Mouse (Mus musculus): ENCODE measurements around the gene D230025D16Rik. TPM values are rescaled to one million over a fixed set of nuclear protein-coding genes. Genes with fewer than 3 reads are reported as not detected.

Gene D230025D16Rik
- 19.5 and 27.4 TPM in 2 replicates for polyA plus RNA-seq (2012; rRNA removed)

GRCm38 (mm10) chr8:105224413-105225271 is at the start of gene D230025D16Rik:
Gene D230025D16Rik, plus strand, starts transcription at chr8:105225145.

GRCm38 (mm10) chr8:105254966-105255350 is 30.0 kb downstream of the D230025D16Rik start, which contains the start of gene B3gnt9:
Gene B3gnt9, minus strand, starts transcription at chr8:105255153.

GRCm38 (mm10) chr8:105264024-105264982 is 39.4 kb downstream of the D230025D16Rik start, which contains the start of the genes Tradd and Fbxl8:
Gene Tradd, minus strand, starts transcription at chr8:105264609.
Gene Fbxl8, plus strand, starts transcription at chr8:105264648.

GRCm38 (mm10) chr8:105269461-105269947 is 44.6 kb downstream of the D230025D16Rik start, which contains the start of gene Hsf4:
Gene Hsf4, plus strand, starts transcription at chr8:105269801.

GRCm38 (mm10) chr8:105275840-105276239 is 50.9 kb downstream of the D230025D16Rik start, which contains the start of gene Nol3:
Gene Nol3, plus strand, starts transcription at chr8:105276140.

GRCm38 (mm10) chr8:105289805-105290460 is 65.0 kb downstream of the D230025D16Rik start, which contains the start of gene 4931428F04Rik:
Gene 4931428F04Rik, minus strand, starts transcription at chr8:105289864.

GRCm38 (mm10) chr8:105295895-105296573 is 71.1 kb downstream of the D230025D16Rik start, which contains the start of gene Exoc3l:
Gene Exoc3l, minus strand, starts transcription at chr8:105296101.

GRCm38 (mm10) chr8:105297511-105298192 is 72.7 kb downstream of the D230025D16Rik start, which contains the start of gene E2f4:
Gene E2f4, plus strand, starts transcription at chr8:105297663.

Other genes with a start within 250 kb of the D230025D16Rik start
- gene Ces2h, start 224.3 kb upstream of the D230025D16Rik start, polyA plus RNA-seq (2012; rRNA removed), result not detected in 2 replicates
- gene Ces3a, start 176.5 kb upstream of the D230025D16Rik start, polyA plus RNA-seq (2012; rRNA removed), result not detected in 2 replicates
- gene Ces3b, start 141.4 kb upstream of the D230025D16Rik start, polyA plus RNA-seq (2012; rRNA removed), result not detected in 2 replicates
- not detected in 2 replicates for gene Ces4a, start 93.3 kb upstream of the D230025D16Rik start, polyA plus RNA-seq (2012; rRNA removed)
- gene Cbfb, start 54.5 kb upstream of the D230025D16Rik start, polyA plus RNA-seq (2012; rRNA removed), result 33.6 and 64.2 TPM in 2 replicates
- 5.5 and 7.9 TPM in 2 replicates for gene B3gnt9, start 30.0 kb downstream of the D230025D16Rik start, polyA plus RNA-seq (2012; rRNA removed)
- 7.0 and 9.8 TPM in 2 replicates for gene Tradd, start 39.5 kb downstream of the D230025D16Rik start, polyA plus RNA-seq (2012; rRNA removed)
- gene Fbxl8, start 39.5 kb downstream of the D230025D16Rik start, polyA plus RNA-seq (2012; rRNA removed), result 0.94 and 1.1 TPM in 2 replicates
- 0.14 and 0.31 TPM in 2 replicates for gene Hsf4, start 44.7 kb downstream of the D230025D16Rik start, polyA plus RNA-seq (2012; rRNA removed)
- 1.3 and 1.8 TPM in 2 replicates for gene Nol3, start 51.0 kb downstream of the D230025D16Rik start, polyA plus RNA-seq (2012; rRNA removed)
- gene 4931428F04Rik, start 64.7 kb downstream of the D230025D16Rik start, polyA plus RNA-seq (2012; rRNA removed), result 49.0 and 56.8 TPM in 2 replicates
- 11.9 and 13.4 TPM in 2 replicates for gene Exoc3l, start 71.0 kb downstream of the D230025D16Rik start, polyA plus RNA-seq (2012; rRNA removed)
- 125 and 133 TPM in 2 replicates for gene E2f4, start 72.5 kb downstream of the D230025D16Rik start, polyA plus RNA-seq (2012; rRNA removed)
- gene Elmo3, start 80.5 kb downstream of the D230025D16Rik start, polyA plus RNA-seq (2012; rRNA removed), result 2.1 and 3.4 TPM in 2 replicates
- gene Lrrc29, start 101.1 kb downstream of the D230025D16Rik start, polyA plus RNA-seq (2012; rRNA removed), result 1.9 and 3.0 TPM in 2 replicates
- gene Tmem208, start 101.2 kb downstream of the D230025D16Rik start, polyA plus RNA-seq (2012; rRNA removed), result 51.1 and 89.1 TPM in 2 replicates
- 18.4 and 21.0 TPM in 2 replicates for gene Fhod1, start 122.8 kb downstream of the D230025D16Rik start, polyA plus RNA-seq (2012; rRNA removed)
- gene Slc9a5, start 123.7 kb downstream of the D230025D16Rik start, polyA plus RNA-seq (2012; rRNA removed), result 28.6 and 31.2 TPM in 2 replicates
- 3.6 and 3.9 TPM in 2 replicates for gene Plekhg4, start 148.1 kb downstream of the D230025D16Rik start, polyA plus RNA-seq (2012; rRNA removed)
- not detected in 2 replicates for gene Kctd19, start 188.4 kb downstream of the D230025D16Rik start, polyA plus RNA-seq (2012; rRNA removed)
- gene Lrrc36, start 188.4 kb downstream of the D230025D16Rik start, polyA plus RNA-seq (2012; rRNA removed), result 2.1 and 4.3 TPM in 2 replicates
- 60.2 and 72.4 TPM in 2 replicates for gene Tppp3, start 246.4 kb downstream of the D230025D16Rik start, polyA plus RNA-seq (2012; rRNA removed)